Mouse (Mus musculus) ES-E14 (cell line): ENCODE data around the gene Dpm3.
A peak's percentile ranks its signal among the peaks of the same experiment; 100 is the strongest.
"Not testable (repeated sequence)": the region's sequence is repeated elsewhere in the genome, so short reads cannot be mapped to it uniquely, and the experiment has no call there.

Experiments used
- CHD2 ChIP-seq: IDR thresholded peaks from 2 replicates; pipeline ENCODE4 v1.6.1; 2014; ENCODE audit warnings: mild to moderate bottlenecking, low read depth, low read length, inconsistent platforms
- HCFC1 ChIP-seq: IDR thresholded peaks from 2 replicates; pipeline ENCODE4 v1.6.1; 2012; ENCODE audit warnings: low read length, inconsistent platforms, borderline replicate concordance; ENCODE audit not compliant: insufficient read depth
- MAFK ChIP-seq: IDR thresholded peaks from 2 replicates; pipeline ENCODE4 v1.6.1; 2014; ENCODE audit warnings: mild to moderate bottlenecking, low read depth, low read length, inconsistent platforms; ENCODE audit not compliant: insufficient read depth
- ZC3H11A ChIP-seq: IDR thresholded peaks from 2 replicates; pipeline ENCODE4 v1.6.1; 2012; ENCODE audit warnings: low read depth, mild to moderate bottlenecking, inconsistent platforms, low read length, borderline replicate concordance
- ZNF384 ChIP-seq: IDR thresholded peaks from 2 replicates; pipeline ENCODE4 v1.6.1; 2012; ENCODE audit warnings: low read depth, low read length, inconsistent platforms

- not testable (repeated sequence) for TF ChIP-seq ZC3H11A, HCFC1, MAFK, CHD2
- peak; percentile 91 for TF ChIP-seq ZNF384
These were observed 42.8 kb upstream of the Dpm3 start for GRCm38 (mm10) chr3:89216407-89216806.
